Mouse (Mus musculus) ovary, postnatal 10 days (tissue): Measurements from ENCODE around the gene Olfr97.
A peak's percentile ranks its signal among the peaks of the same experiment; 100 is the strongest.

Experiments used
- DNase-seq: peaks from one replicate; pipeline ENCODE4 v3.0.0; 2022; ENCODE audit warnings: low spot score

The Olfr97 gene

GRCm38 (mm10) chr17:37194782-37195181 is 42.3 kb downstream of the Olfr97 start:
- no peak for DNase-seq

GRCm38 (mm10) chr17:37193656-37194055 is 43.5 kb downstream of the Olfr97 start, which contains the start of gene Ubd:
Gene Ubd, plus strand, starts transcription at chr17:37193892.
- DNase-seq = no peak

- no peak for DNase-seq
Observed at GRCm38 (mm10) chr17:37193032-37193431, 44.1 kb downstream of the Olfr97 start.

- peak; percentile 6 for DNase-seq
Observed at GRCm38 (mm10) chr17:37190711-37191110, 46.4 kb downstream of the Olfr97 start.

DNA sequence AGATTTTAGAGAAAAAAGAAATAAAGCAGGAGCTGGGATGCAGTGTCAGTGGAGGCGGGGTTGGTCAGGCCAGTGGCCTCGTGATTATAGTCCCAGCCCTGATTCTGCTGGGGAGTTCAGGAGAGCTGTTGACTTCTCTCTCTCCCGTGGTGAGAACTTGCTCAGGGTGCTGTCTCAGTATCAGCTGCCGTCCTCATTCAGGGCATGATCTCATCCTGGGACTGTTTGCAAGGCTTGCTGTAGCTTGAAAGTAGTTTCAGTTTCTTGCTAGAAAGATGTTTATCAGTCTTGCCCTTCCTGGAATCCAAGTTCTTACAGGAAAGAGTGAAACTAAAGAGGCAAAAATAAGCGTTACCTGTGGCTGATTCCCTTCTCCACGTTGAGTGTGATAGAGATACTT is 51.7 kb downstream of the Olfr97 start:
- DNase-seq = no peak
